Mouse (Mus musculus) thymus, adult 2 months (tissue): Measurements from ENCODE around the gene Madd.

Source experiments
- CTCF ChIP-seq: fragments of 200-500 bp; IDR thresholded peaks from 2 replicates; pipeline ENCODE4 v1.5.1; 2012; ENCODE audit warnings: mild to moderate bottlenecking, control low read depth, low read length, moderate library complexity, borderline replicate concordance; ENCODE audit not compliant: control insufficient read depth, poor library complexity, insufficient read depth; ENCODE audit errors: extremely low read depth
- POLR2A ChIP-seq: fragments of 200-500 bp; IDR thresholded peaks from 2 replicates; pipeline ENCODE4 v1.6.1; 2012; ENCODE audit warnings: mild to moderate bottlenecking, low read length, control low read depth, moderate library complexity; ENCODE audit not compliant: control insufficient read depth, poor library complexity, insufficient read depth; ENCODE audit errors: extremely low read depth

- peak; percentile 60; the same call in 1 of the 2 replicates for TF ChIP-seq CTCF
- no peak for TF ChIP-seq POLR2A
Observed at GRCm38 (mm10) chr2:91182405-91183147, 1.1 kb downstream of the Madd start.
